Mouse (Mus musculus): ENCODE data around the gene Tob2. TPM values are rescaled to one million over a fixed set of nuclear protein-coding genes. Genes with fewer than 3 reads are reported as not detected.

Gene Tob2
- polyA plus RNA-seq, 1 experiment from 2014 or later: 14.3 TPM

DNA sequence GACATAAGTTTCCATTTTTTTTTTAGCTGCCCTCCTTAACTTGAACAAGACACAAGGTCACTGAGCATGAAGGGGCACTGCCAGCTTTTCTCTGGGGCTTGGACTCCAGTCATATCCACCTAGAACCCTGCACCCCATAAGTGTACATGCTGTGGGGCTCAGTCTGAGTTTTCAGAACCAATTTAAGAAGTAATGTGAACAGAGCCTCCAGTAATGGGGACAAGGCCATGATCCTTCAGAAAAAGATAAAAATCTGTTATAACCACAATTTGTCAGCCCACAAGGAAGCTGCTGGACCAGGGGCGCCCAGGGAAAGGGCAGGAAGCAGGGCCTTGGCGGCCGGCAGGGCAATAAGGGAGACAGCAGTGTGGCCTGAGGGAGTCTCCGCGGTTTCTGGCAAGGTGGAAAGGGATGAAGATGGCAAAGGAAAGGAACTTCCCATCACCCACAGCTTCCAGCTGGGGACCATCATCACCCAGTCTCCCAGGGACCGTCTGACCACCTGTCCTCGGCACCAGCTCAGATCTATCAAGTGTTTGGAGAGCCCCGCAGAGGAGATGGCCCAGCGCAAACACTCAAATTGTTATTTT lies 6.1 kb downstream of the Tob2 start:
- Histone ChIP-seq H3K79me2 (ENCODE audit: inconsistent target) (peaks cover 100% of the 10 kb centered on the region), H3K27ac (no peak overlapping the region), H3K4me3 (ENCODE audit: inconsistent target) (no peak overlapping the region), H3K36me3 (ENCODE audit: inconsistent target) (peaks cover 44% of the 10 kb centered on the region)
- 66% methylated on average over 9 of the region's 9 CpGs for WGBS (ENCODE audit: missing documents)

DNA sequence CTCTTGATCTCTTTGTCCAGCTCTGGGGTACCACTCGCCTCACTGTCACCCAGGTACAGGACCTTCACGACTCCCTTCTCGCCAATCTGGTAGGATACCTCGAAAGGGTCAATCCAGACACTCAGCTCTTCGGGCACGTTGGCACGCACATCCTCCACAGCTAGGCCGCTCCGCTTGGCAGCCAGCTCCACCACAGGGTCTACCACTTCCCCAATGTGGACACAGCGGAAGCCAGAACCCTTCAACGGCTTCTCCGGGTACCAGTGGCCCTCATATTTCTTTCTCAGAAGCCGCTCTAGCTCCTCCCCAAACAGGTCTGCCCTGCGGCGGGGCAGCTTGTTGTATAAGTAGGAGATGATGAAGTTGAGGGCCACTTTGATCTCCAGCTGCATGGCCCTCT lies 7.2 kb downstream of the Tob2 start:
- Histone ChIP-seq H3K27ac (no peak overlapping the region), H3K4me3 (ENCODE audit: inconsistent target) (no peak overlapping the region), H3K36me3 (ENCODE audit: inconsistent target) (peaks cover 44% of the 10 kb centered on the region), H3K79me2 (ENCODE audit: inconsistent target) (peaks cover 94% of the 10 kb centered on the region)
- WGBS (ENCODE audit: missing documents): 12% methylated on average over 11 of the region's 15 CpGs

DNA sequence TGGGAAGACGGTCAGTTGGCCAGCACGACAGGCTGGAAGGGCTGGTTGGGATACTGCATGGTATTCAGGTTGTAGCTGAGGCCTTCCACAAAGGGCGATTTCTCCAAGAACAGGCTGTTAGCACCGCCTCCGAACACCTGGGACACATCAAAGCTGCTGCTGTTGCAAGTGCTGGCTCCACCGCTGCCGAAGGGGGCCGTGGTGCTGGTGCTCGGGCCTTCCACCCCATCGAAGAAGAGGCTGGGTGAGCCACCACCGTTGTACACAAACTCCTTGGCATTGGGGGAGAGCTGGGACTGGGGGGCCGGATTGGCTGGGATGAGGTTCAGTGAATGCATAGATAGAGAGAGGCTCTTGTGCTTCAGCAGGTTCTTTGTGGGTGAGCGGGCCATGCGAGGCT lies 7.9 kb downstream of the Tob2 start:
- H3K36me3 ChIP-seq (ENCODE audit: inconsistent target): peaks cover 44% of the 10 kb centered on the region
- no peak overlapping the region for H3K4me3 ChIP-seq (ENCODE audit: inconsistent target)
- no peak overlapping the region for H3K27ac ChIP-seq
- WGBS (ENCODE audit: missing documents): 75% methylated on average over 14 of the region's 14 CpGs
- peaks cover 87% of the 10 kb centered on the region for H3K79me2 ChIP-seq (ENCODE audit: inconsistent target)

DNA sequence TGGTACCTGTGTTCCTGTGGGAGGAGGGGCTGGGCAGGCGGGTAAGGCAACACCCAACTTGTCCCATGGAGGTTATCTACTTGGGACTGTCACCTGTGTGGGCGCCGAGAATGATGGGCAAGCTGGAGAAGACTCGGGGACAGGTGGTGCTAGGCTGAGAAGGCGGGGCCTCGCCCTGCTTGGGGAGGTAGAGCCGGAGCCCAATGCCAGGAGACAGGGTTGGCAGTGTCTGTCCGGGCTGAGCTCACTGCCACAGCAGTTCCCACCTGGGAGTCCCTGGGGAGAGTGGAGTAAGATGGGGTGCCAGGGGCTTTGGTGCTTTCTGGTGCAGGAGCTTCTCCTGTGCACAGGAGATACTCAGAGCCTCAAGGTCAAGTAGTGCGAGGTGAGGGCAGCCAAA lies 9.5 kb downstream of the Tob2 start:
- no peak overlapping the region for H3K4me3 ChIP-seq (ENCODE audit: inconsistent target)
- peaks cover 71% of the 10 kb centered on the region for H3K79me2 ChIP-seq (ENCODE audit: inconsistent target)
- H3K36me3 ChIP-seq (ENCODE audit: inconsistent target): peaks cover 36% of the 10 kb centered on the region
- 88% methylated on average over 9 of the region's 9 CpGs for WGBS (ENCODE audit: missing documents)
- no peak overlapping the region for H3K27ac ChIP-seq

DNA sequence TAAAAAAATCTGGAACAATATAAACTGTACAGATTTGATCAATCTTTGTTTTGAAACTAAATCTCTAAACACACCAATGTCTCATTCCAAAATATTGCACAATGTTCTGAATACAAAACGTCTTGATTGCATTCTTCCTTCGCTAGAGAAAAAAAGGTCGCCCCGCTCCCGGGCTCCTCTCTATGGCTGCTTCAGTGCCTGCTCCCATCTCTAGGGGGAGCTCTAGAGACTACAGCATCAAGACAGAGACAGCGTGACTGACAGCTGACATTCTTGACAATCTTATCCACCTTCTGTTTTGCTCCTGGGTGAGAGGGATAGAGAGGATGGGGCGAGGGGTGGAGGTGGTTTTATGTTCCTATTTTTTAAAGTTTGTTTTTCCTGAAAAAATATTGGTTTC lies 10.3 kb downstream of the Tob2 start:
- Histone ChIP-seq H3K79me2 (ENCODE audit: inconsistent target) (peaks cover 63% of the 10 kb centered on the region), H3K27ac (no peak overlapping the region), H3K36me3 (ENCODE audit: inconsistent target) (peaks cover 29% of the 10 kb centered on the region), H3K4me3 (ENCODE audit: inconsistent target) (no peak overlapping the region)
- WGBS (ENCODE audit: missing documents): 42% methylated on average over 6 of the region's 7 CpGs

DNA sequence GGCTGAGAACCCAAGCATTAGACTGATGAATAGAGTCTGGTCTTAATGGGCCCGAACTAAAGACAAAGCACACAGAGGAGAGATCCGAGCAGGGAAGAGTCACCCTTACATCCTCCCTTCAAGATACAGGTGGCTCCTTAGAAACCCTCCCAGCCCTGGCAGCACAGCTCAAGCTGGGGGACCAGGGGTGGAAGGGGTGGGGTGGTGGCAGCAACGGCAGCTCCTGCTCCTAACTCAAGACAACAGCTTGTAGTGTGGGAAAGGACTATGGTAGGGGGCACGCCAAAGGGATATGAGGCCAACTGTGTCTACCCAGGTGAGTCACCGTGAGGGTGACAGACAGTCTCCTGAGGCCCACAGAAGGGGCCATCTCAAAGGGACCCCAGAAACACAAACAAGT lies 10.7 kb downstream of the Tob2 start:
- 90% methylated on average over 5 of the region's 5 CpGs for WGBS (ENCODE audit: missing documents)
- Histone ChIP-seq H3K79me2 (ENCODE audit: inconsistent target) (peaks cover 59% of the 10 kb centered on the region), H3K36me3 (ENCODE audit: inconsistent target) (peaks cover 29% of the 10 kb centered on the region), H3K4me3 (ENCODE audit: inconsistent target) (no peak overlapping the region), H3K27ac (no peak overlapping the region)

DNA sequence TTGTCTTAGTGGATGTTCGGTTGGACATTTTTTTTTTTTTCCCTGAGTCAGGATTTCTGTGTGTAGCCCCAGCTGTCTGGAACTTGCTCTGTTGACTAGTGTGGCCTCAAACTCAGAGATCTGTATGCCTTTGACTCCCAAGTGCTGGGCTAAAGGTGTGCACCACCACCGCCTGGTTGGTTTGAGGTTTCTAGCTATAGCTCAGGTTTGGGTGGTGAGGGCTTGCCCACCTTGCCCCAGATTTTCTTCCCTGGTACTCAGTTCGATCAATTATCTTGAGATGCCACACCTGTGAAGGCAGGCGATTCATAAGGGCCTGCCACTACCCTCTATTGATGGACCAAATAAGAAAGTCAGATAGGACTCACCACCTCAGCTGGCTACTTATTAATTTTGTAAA lies 11.4 kb downstream of the Tob2 start:
- 91% methylated on average over 4 of the region's 4 CpGs for WGBS (ENCODE audit: missing documents)
- H3K79me2 ChIP-seq (ENCODE audit: inconsistent target): peaks cover 52% of the 10 kb centered on the region
- no peak overlapping the region for H3K27ac ChIP-seq
- H3K36me3 ChIP-seq (ENCODE audit: inconsistent target): peaks cover 29% of the 10 kb centered on the region
- no peak overlapping the region for H3K4me3 ChIP-seq (ENCODE audit: inconsistent target)

DNA sequence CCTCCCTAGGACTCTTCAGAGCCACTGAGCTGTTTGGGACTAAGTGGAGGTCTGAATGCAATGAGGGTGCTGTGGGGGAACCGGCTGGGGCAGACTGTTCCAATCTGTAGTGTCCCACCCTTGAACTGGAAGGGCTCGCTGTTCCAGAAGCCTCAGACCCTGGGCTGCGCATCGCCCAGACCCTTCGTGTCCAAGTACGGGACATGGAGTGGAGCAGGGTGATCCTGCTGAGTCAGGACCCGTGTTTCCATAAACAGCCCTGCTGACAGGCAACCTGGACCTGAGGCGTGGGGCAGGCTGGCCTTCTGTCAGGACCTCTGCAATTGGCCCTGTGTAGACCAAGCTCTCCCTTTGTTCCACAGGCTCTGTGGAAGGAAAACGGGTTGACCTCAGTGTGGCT lies 11.8 kb downstream of the Tob2 start:
- Histone ChIP-seq H3K4me3 (ENCODE audit: inconsistent target) (no peak overlapping the region), H3K27ac (peak overlapping the region; percentile 42; the same call in 1 of the 2 replicates), H3K79me2 (ENCODE audit: inconsistent target) (peaks cover 48% of the 10 kb centered on the region), H3K36me3 (ENCODE audit: inconsistent target) (peaks cover 29% of the 10 kb centered on the region)
- 98% methylated on average over 9 of the region's 9 CpGs for WGBS (ENCODE audit: missing documents)

DNA sequence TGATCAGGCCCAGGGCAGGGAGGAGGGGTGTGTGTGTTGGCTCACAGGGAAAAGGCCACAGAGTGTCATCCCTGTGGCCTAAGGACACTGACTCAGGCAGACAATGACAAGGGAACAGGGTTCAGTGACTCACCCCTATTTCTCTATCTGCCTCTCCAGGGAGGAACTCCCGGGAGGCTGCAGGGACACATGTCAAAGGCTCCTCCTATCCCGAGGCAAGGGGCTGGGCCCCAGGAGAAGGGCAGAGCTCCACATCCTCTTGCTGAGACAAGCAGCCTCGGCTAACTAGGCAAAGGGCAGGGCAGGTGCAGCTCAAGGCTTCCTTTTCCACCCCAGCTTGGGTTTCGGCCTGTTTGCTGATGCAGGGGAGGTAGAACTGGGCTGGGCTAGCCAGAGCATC lies 12.9 kb downstream of the Tob2 start:
- 10% methylated on average over 4 of the region's 4 CpGs for WGBS (ENCODE audit: missing documents)
- peaks cover 28% of the 10 kb centered on the region for H3K36me3 ChIP-seq (ENCODE audit: inconsistent target)
- H3K4me3 ChIP-seq (ENCODE audit: inconsistent target): no peak overlapping the region
- H3K27ac ChIP-seq: peak overlapping the region; percentile 79
- peaks cover 38% of the 10 kb centered on the region for H3K79me2 ChIP-seq (ENCODE audit: inconsistent target)

DNA sequence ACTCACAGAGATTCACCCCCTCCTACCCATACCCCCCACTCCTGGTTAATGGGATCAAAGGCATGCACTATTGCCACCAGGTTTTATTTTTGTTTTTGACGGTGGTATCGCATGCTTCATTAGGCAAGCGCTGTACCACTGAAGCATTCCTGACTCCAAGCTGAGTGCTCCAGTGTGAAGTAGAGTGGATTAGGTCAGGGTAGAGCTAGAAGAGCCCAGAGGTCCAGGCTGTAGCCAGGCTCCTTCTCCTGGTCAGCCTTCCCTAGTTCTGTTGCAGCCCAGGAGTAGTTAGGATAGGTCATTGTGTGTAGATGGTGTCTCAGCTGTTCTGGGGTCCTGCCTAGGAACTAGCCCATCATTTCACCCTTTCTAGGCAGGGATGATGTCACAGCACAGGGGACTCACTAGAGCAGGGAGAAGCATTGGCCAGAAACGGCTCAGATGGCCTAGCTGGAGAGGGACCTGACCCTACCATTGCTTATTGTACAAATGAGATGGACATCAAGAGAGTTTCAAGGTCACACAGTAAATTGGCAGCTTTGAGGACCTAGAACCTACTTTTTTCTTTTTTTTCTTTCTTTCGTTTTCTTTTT lies 13.5 kb downstream of the Tob2 start:
- Histone ChIP-seq H3K27ac (peak overlapping the region; percentile 79), H3K4me3 (ENCODE audit: inconsistent target) (no peak overlapping the region)
- 85% methylated on average over 4 of the region's 5 CpGs for WGBS (ENCODE audit: missing documents)

DNA sequence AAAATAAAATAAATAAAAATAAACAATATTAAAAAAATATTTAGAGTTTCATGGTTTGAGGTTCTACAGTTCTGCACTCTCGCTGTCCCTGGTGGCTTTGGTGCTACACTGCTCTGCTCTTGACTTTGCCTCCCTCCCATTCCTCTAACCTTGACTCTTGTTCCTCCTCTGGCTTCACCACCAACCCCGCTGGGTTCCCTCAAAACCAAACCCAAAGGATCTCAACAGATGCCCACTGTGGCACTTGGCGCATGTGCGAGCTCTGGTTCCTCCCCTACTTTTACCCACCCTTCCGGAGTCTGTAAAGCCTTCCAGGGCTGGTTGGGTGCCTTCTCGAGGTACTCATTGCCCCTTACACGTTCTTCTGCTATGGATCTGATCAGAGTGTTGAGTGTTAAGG lies 16.3 kb downstream of the Tob2 start:
- H3K79me2 ChIP-seq (ENCODE audit: inconsistent target): peaks cover 3% of the 10 kb centered on the region
- no peaks in the 10 kb centered on the region for H3K36me3 ChIP-seq (ENCODE audit: inconsistent target)
- no peak overlapping the region for H3K27ac ChIP-seq
- 52% methylated on average over 7 of the region's 7 CpGs for WGBS (ENCODE audit: missing documents)
- H3K4me3 ChIP-seq (ENCODE audit: inconsistent target): no peak overlapping the region

More for the DNA sequence above, 13.5 kb downstream of the Tob2 start:
- Histone ChIP-seq H3K79me2 (ENCODE audit: inconsistent target) (peaks cover 32% of the 10 kb centered on the region), H3K36me3 (ENCODE audit: inconsistent target) (peaks cover 22% of the 10 kb centered on the region)

DNA sequence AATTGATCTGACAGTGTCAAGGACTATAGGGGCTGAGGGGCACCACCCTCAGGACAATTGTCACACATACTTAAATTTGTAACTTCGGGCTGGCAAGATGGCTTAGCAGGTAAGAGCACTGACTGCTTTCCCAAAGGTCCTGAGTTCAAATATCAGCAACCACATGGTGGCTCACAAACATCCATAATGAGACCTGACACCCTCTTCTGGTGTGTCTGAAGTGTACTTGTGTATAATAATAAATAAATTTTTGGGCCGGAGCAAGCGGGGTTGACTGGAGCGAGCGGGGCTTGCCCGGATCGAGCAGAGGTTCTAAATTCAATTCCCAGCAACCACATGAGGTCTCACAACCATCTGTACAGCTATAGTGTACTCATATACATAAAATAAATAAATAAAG lies 18.3 kb downstream of the Tob2 start:
- H3K79me2 ChIP-seq (ENCODE audit: inconsistent target): no peaks in the 10 kb centered on the region
- H3K4me3 ChIP-seq (ENCODE audit: inconsistent target): no peak overlapping the region
- no peaks in the 10 kb centered on the region for H3K36me3 ChIP-seq (ENCODE audit: inconsistent target)
- no peak overlapping the region for H3K27ac ChIP-seq
- 88% methylated on average over 7 of the region's 7 CpGs for WGBS (ENCODE audit: missing documents)

DNA sequence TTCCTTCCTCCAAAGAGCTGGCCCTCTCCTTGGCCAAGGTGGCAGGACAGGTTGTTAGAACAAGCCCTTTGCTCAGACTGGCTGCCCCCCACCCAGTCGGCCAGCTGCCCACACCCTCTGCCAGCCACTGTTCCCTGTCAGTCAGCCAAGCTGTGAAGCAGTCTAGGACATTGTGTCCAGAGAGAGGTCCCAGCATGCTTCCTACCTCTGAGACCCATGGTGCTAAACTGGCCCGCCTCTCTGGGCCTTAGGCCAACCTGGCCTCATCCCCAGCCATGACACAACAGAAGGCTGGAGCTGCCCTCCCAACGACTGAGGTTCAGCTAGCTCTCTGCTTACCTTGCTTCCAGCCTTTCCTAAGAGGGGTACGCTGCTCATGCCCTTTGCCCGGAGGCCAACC lies 19.0 kb downstream of the Tob2 start:
- Histone ChIP-seq H3K36me3 (ENCODE audit: inconsistent target) (no peaks in the 10 kb centered on the region), H3K4me3 (ENCODE audit: inconsistent target) (no peak overlapping the region), H3K27ac (no peak overlapping the region), H3K79me2 (ENCODE audit: inconsistent target) (no peaks in the 10 kb centered on the region)
- 70% methylated on average over 5 of the region's 5 CpGs for WGBS (ENCODE audit: missing documents)

DNA sequence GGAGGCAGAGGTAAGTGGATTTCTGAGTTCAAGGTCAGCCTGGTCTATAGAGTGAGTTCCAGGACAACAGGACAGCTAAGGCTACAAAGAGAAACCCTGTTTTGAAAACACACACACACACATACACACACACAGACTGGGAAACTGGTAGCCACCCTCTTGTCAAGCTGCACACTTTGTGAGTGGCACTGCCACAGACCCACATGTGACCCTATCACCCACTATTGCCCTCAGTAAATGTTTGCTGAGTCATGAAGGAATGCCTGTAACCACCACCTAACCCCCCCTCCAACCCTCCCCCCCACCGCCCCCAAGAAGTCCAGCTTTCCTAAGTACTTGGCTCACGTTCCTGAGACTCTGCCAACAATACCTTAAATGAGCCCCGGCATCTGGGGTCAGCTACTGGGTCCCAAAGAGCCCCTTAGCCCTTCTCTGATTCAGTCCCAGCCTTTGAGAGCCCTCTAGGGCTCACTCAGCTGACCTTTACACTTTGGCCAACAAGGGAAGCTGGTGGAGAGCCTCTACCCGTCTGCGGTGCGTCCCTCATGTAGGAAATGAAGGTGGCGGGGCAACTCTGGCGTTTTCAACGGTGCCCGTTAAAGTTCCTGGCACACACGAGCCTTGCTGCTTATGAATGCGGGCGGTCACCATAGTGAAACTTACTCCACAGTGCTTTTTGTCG lies 19.9 kb downstream of the Tob2 start:
- Histone ChIP-seq H3K79me2 (ENCODE audit: inconsistent target) (no peaks in the 10 kb centered on the region), H3K27ac (no peak overlapping the region), H3K36me3 (ENCODE audit: inconsistent target) (no peaks in the 10 kb centered on the region), H3K4me3 (ENCODE audit: inconsistent target) (no peak overlapping the region)
- 32% methylated on average over 11 of the region's 14 CpGs for WGBS (ENCODE audit: missing documents)
